Mouse (Mus musculus): ENCODE data around the gene Prpf38b. TPM values are rescaled to one million over a fixed set of nuclear protein-coding genes. Genes with fewer than 3 reads are reported as not detected.
A peak's percentile ranks its signal among the peaks of the same experiment; 100 is the strongest.
"Not testable (repeated sequence)": the region's sequence is repeated elsewhere in the genome, so short reads cannot be mapped to it uniquely, and the experiment has no call there.

Gene Prpf38b
- polyA plus RNA-seq, 1 experiment from 2014 or later, result 60.6 TPM

- no peak within 1 kb of the TSS for H3K4me2 ChIP-seq (ENCODE audit: low read depth, low read length)
- peaks cover 17% of the 10 kb centered on the region for H3K4me1 ChIP-seq (ENCODE audit: control insufficient read depth, insufficient read depth, low read length)
- no peak within 1 kb of the TSS for H3K9ac ChIP-seq (ENCODE audit: low read length)
- 82% methylated on average over 1 of the region's 1 CpGs for WGBS
- ATAC-seq (replicated peaks; ENCODE audit: extremely low read depth, insufficient read depth, low FRiP score), result no peak
- H3K4me3 ChIP-seq (ENCODE audit: low read length), result no peak within 1 kb of the TSS
- H3K36me3 ChIP-seq (ENCODE audit: control insufficient read depth, insufficient read depth), result no peaks in the 10 kb centered on the region
- H3K27ac ChIP-seq (ENCODE audit: low read length), result no peak within 1 kb of the TSS
- H3K9me3 ChIP-seq (replicated peaks; ENCODE audit: control insufficient read depth, low read length), result no peaks in the 10 kb centered on the region
- H3K27me3 ChIP-seq (ENCODE audit: control insufficient read depth, insufficient read depth, low read length), result no peaks in the 10 kb centered on the region
These were observed 21.6 kb downstream of the Prpf38b start, which contains the start of gene Fndc7 for GRCm38 (mm10) chr3:108889908-108890307. TSS of gene Fndc7 (minus strand) at chr3:108890008.

- H3K9me3 ChIP-seq (replicated peaks; ENCODE audit: control insufficient read depth, low read length), result no peaks in the 10 kb centered on the region
- H3K4me2 ChIP-seq (ENCODE audit: low read depth, low read length), result no peak overlapping the region
- WGBS, result 95% methylated on average over 3 of the region's 3 CpGs
- no peak overlapping the region for H3K4me3 ChIP-seq (ENCODE audit: low read length)
- peaks cover 22% of the 10 kb centered on the region for H3K4me1 ChIP-seq (ENCODE audit: control insufficient read depth, insufficient read depth, low read length)
- H3K27ac ChIP-seq (ENCODE audit: low read length), result no peak overlapping the region
- H3K9ac ChIP-seq (ENCODE audit: low read length), result no peak overlapping the region
- H3K27me3 ChIP-seq (ENCODE audit: control insufficient read depth, insufficient read depth, low read length), result no peaks in the 10 kb centered on the region
- ATAC-seq (replicated peaks; ENCODE audit: extremely low read depth, insufficient read depth, low FRiP score), result no peak
- no peaks in the 10 kb centered on the region for H3K36me3 ChIP-seq (ENCODE audit: control insufficient read depth, insufficient read depth)
These were observed 23.9 kb downstream of the Prpf38b start for GRCm38 (mm10) chr3:108887618-108887975.

GRCm38 (mm10) chr3:108886934-108887617, 24.5 kb downstream of the Prpf38b start:
- H3K9ac ChIP-seq (ENCODE audit: low read length), result no peak overlapping the region
- no peaks in the 10 kb centered on the region for H3K9me3 ChIP-seq (replicated peaks; ENCODE audit: control insufficient read depth, low read length)
- peaks cover 23% of the 10 kb centered on the region for H3K4me1 ChIP-seq (ENCODE audit: control insufficient read depth, insufficient read depth, low read length)
- ATAC-seq (replicated peaks; ENCODE audit: extremely low read depth, insufficient read depth, low FRiP score), result no peak
- 68% methylated on average over 12 of the region's 12 CpGs for WGBS
- H3K4me3 ChIP-seq (ENCODE audit: low read length), result no peak overlapping the region
- H3K27ac ChIP-seq (ENCODE audit: low read length), result peak overlapping the region; percentile 82
- H3K27me3 ChIP-seq (ENCODE audit: control insufficient read depth, insufficient read depth, low read length), result no peaks in the 10 kb centered on the region
- H3K36me3 ChIP-seq (ENCODE audit: control insufficient read depth, insufficient read depth), result no peaks in the 10 kb centered on the region
- H3K4me2 ChIP-seq (ENCODE audit: low read depth, low read length), result no peak overlapping the region

GRCm38 (mm10) chr3:108885686-108886530, 25.6 kb downstream of the Prpf38b start:
- Histone ChIP-seq H3K36me3 (ENCODE audit: control insufficient read depth, insufficient read depth) (no peaks in the 10 kb centered on the region), H3K4me1 (ENCODE audit: control insufficient read depth, insufficient read depth, low read length) (peaks cover 27% of the 10 kb centered on the region), H3K9ac (ENCODE audit: low read length) (peak overlapping the region; percentile 20), H3K4me3 (ENCODE audit: low read length) (no peak overlapping the region), H3K9me3 (replicated peaks; ENCODE audit: control insufficient read depth, low read length) (no peaks in the 10 kb centered on the region), H3K27ac (ENCODE audit: low read length) (peak overlapping the region; percentile 82), H3K4me2 (ENCODE audit: low read depth, low read length) (peak overlapping the region; percentile 23; the same call in 1 of the 2 replicates), H3K27me3 (ENCODE audit: control insufficient read depth, insufficient read depth, low read length) (no peaks in the 10 kb centered on the region)
- WGBS, result 28% methylated on average over 9 of the region's 9 CpGs
- ATAC-seq (replicated peaks; ENCODE audit: extremely low read depth, insufficient read depth, low FRiP score), result peak; percentile 87

GRCm38 (mm10) chr3:108884706-108885289, 26.7 kb downstream of the Prpf38b start:
- Histone ChIP-seq H3K9ac (ENCODE audit: low read length) (no peak overlapping the region), H3K36me3 (ENCODE audit: control insufficient read depth, insufficient read depth) (no peaks in the 10 kb centered on the region), H3K27ac (ENCODE audit: low read length) (peak overlapping the region; percentile 17), H3K4me2 (ENCODE audit: low read depth, low read length) (no peak overlapping the region), H3K9me3 (replicated peaks; ENCODE audit: control insufficient read depth, low read length) (no peaks in the 10 kb centered on the region), H3K4me3 (ENCODE audit: low read length) (no peak overlapping the region), H3K27me3 (ENCODE audit: control insufficient read depth, insufficient read depth, low read length) (no peaks in the 10 kb centered on the region), H3K4me1 (ENCODE audit: control insufficient read depth, insufficient read depth, low read length) (peaks cover 35% of the 10 kb centered on the region)
- ATAC-seq (replicated peaks; ENCODE audit: extremely low read depth, insufficient read depth, low FRiP score), result no peak
- WGBS, result 62% methylated on average over 8 of the region's 8 CpGs

- no peaks in the 10 kb centered on the region for H3K9me3 ChIP-seq (replicated peaks; ENCODE audit: control insufficient read depth, low read length)
- H3K4me1 ChIP-seq (ENCODE audit: control insufficient read depth, insufficient read depth, low read length), result peaks cover 45% of the 10 kb centered on the region
- no peak for ATAC-seq (replicated peaks; ENCODE audit: extremely low read depth, insufficient read depth, low FRiP score)
- H3K36me3 ChIP-seq (ENCODE audit: control insufficient read depth, insufficient read depth), result no peaks in the 10 kb centered on the region
- H3K27me3 ChIP-seq (ENCODE audit: control insufficient read depth, insufficient read depth, low read length), result no peaks in the 10 kb centered on the region
- no peak overlapping the region for H3K4me3 ChIP-seq (ENCODE audit: low read length)
- H3K9ac ChIP-seq (ENCODE audit: low read length), result no peak overlapping the region
- H3K27ac ChIP-seq (ENCODE audit: low read length), result no peak overlapping the region
- no peak overlapping the region for H3K4me2 ChIP-seq (ENCODE audit: low read depth, low read length)
- WGBS, result 85% methylated on average over 2 of the region's 2 CpGs
These were observed 28.5 kb downstream of the Prpf38b start for GRCm38 (mm10) chr3:108883067-108883466.

GRCm38 (mm10) chr3:108881873-108882272, 29.7 kb downstream of the Prpf38b start:
- WGBS, result 53% methylated on average over 4 of the region's 4 CpGs
- H3K4me3 ChIP-seq (ENCODE audit: low read length); H3K9me3 ChIP-seq (replicated peaks; ENCODE audit: control insufficient read depth, low read length); H3K36me3 ChIP-seq (ENCODE audit: control insufficient read depth, insufficient read depth); ATAC-seq (replicated peaks; ENCODE audit: extremely low read depth, insufficient read depth, low FRiP score); H3K9ac ChIP-seq (ENCODE audit: low read length); H3K27me3 ChIP-seq (ENCODE audit: control insufficient read depth, insufficient read depth, low read length); H3K4me2 ChIP-seq (ENCODE audit: low read depth, low read length): not testable (repeated sequence)
- peak overlapping the region; percentile 20; the same call in 1 of the 2 replicates for H3K27ac ChIP-seq (ENCODE audit: low read length)
- peaks cover 45% of the 10 kb centered on the region for H3K4me1 ChIP-seq (ENCODE audit: control insufficient read depth, insufficient read depth, low read length)

GRCm38 (mm10) chr3:108880544-108881507, 30.7 kb downstream of the Prpf38b start:
- H3K4me2 ChIP-seq (ENCODE audit: low read depth, low read length), result peak overlapping the region; percentile 46
- H3K4me3 ChIP-seq (ENCODE audit: low read length), result peak overlapping the region; percentile 9; the same call in 1 of the 2 replicates
- no peaks in the 10 kb centered on the region for H3K27me3 ChIP-seq (ENCODE audit: control insufficient read depth, insufficient read depth, low read length)
- no peaks in the 10 kb centered on the region for H3K36me3 ChIP-seq (ENCODE audit: control insufficient read depth, insufficient read depth)
- peaks cover 35% of the 10 kb centered on the region for H3K4me1 ChIP-seq (ENCODE audit: control insufficient read depth, insufficient read depth, low read length)
- 31% methylated on average over 28 of the region's 28 CpGs for WGBS
- ATAC-seq (replicated peaks; ENCODE audit: extremely low read depth, insufficient read depth, low FRiP score), result peak; percentile 77
- H3K9me3 ChIP-seq (replicated peaks; ENCODE audit: control insufficient read depth, low read length), result no peaks in the 10 kb centered on the region
- H3K9ac ChIP-seq (ENCODE audit: low read length), result peak overlapping the region; percentile 28; the same call in 1 of the 2 replicates
- peak overlapping the region; percentile 87 for H3K27ac ChIP-seq (ENCODE audit: low read length)

Measured in heart, embryonic 16.5 days (tissue).